Mouse (Mus musculus) megakaryocyte, adult 5-6 weeks (primary cell): Measurements from ENCODE around the gene Gm42517. TPM values are rescaled to one million over a fixed set of nuclear protein-coding genes. Genes with fewer than 3 reads are reported as not detected.

Source experiments
- ATAC-seq: 2 replicates; pipeline ENCODE4 v1.8.0; 2016; ENCODE audit warnings: mild to moderate bottlenecking, inconsistent platforms; ENCODE audit not compliant: poor library complexity, severe bottlenecking
- total RNA-seq, 2 experiments: library from RNA; stranded (forward) in 1 of 2; stranded (reverse) in 1 of 2; fragments of 153-499, 151-499 nt in 1 of 2; fragments of 221-1000, 200-1000 nt in 1 of 2; gene quantifications; 2 replicates each; pipeline versions ENCODE4 v1.2.3 to v1.2.4; 2015 to 2017

The Gm42517 gene
- total RNA-seq, 2 experiments from 2014 or later: not detected

- no peak for ATAC-seq
These were observed 13.7 kb downstream of the Gm42517 start for GRCm38 (mm10) chr5:108354056-108354455.

GRCm38 (mm10) chr5:108349511-108350148 lies 18.1 kb downstream of the Gm42517 start:
- no peak for ATAC-seq

- ATAC-seq: no peak
These were observed 19.9 kb downstream of the Gm42517 start for GRCm38 (mm10) chr5:108347843-108348242.

- peak; percentile 15; the same call in 1 of the 2 replicates for ATAC-seq
These were observed 22.2 kb downstream of the Gm42517 start for GRCm38 (mm10) chr5:108345313-108346071.

- no peak for ATAC-seq
These were observed 24.0 kb downstream of the Gm42517 start for GRCm38 (mm10) chr5:108343680-108344170.

- no peak for ATAC-seq
These were observed 29.7 kb downstream of the Gm42517 start for GRCm38 (mm10) chr5:108338049-108338448.

GRCm38 (mm10) chr5:108337385-108337784 lies 30.3 kb downstream of the Gm42517 start:
- ATAC-seq: no peak

GRCm38 (mm10) chr5:108331051-108331450 lies 36.7 kb downstream of the Gm42517 start:
- ATAC-seq: no peak

Other genes starting within 250 kb of the Gm42517 start
- 80.3 and 94.6 TPM in 2 replicates for gene Tmed5, start 235.3 kb downstream of the Gm42517 start, total RNA-seq (2015)
- 85.4 and 86.1 TPM in 2 replicates for gene Tmed5, start 235.3 kb downstream of the Gm42517 start, total RNA-seq (2017)
- 7.2 and 7.9 TPM in 2 replicates for gene Ccdc18, start 235.0 kb downstream of the Gm42517 start, total RNA-seq (2015)
- gene Ccdc18, start 235.0 kb downstream of the Gm42517 start, total RNA-seq (2017): 11.7 and 13.0 TPM in 2 replicates
- gene Dr1, start 99.0 kb downstream of the Gm42517 start, total RNA-seq (2015): 158 and 178 TPM in 2 replicates
- 116 and 118 TPM in 2 replicates for gene Dr1, start 99.0 kb downstream of the Gm42517 start, total RNA-seq (2017)
- 2.7 and 2.9 TPM in 2 replicates for gene Pigg, start 55.3 kb downstream of the Gm42517 start, total RNA-seq (2015)
- 3.9 and 5.0 TPM in 2 replicates for gene Pigg, start 55.3 kb downstream of the Gm42517 start, total RNA-seq (2017)
- not detected in 2 replicates for gene Pde6b, start 20.5 kb upstream of the Gm42517 start, total RNA-seq (2015)
- gene Pde6b, start 20.5 kb upstream of the Gm42517 start, total RNA-seq (2017): not detected in 2 replicates
- 197 and 209 TPM in 2 replicates for gene Atp5k, start 66.5 kb upstream of the Gm42517 start, total RNA-seq (2015)
- 132 and 217 TPM in 2 replicates for gene Atp5k, start 66.5 kb upstream of the Gm42517 start, total RNA-seq (2017)
- 8.7 and 9.5 TPM in 2 replicates for gene Mfsd7a, start 81.0 kb upstream of the Gm42517 start, total RNA-seq (2015)
- gene Mfsd7a, start 81.0 kb upstream of the Gm42517 start, total RNA-seq (2017): 15.2 and 21.7 TPM in 2 replicates
- gene Pcgf3, start 93.3 kb upstream of the Gm42517 start, total RNA-seq (2015): 13.0 and 16.5 TPM in 2 replicates
- gene Pcgf3, start 93.3 kb upstream of the Gm42517 start, total RNA-seq (2017): 9.5 and 13.5 TPM in 2 replicates
- 0.34 TPM in 1 of 2 replicates, not detected in the other for gene Cplx1, start 182.1 kb upstream of the Gm42517 start, total RNA-seq (2015)
- gene Cplx1, start 182.1 kb upstream of the Gm42517 start, total RNA-seq (2017): not detected in 2 replicates